Mouse (Mus musculus) intestine, embryonic 15.5 days (tissue): ENCODE measurements around the gene Ddx10. TPM values are rescaled to one million over a fixed set of nuclear protein-coding genes. Genes with fewer than 3 reads are reported as not detected.
"Not testable (repeated sequence)": the region's sequence is repeated elsewhere in the genome, so short reads cannot be mapped to it uniquely, and the experiment has no call there.

Experiments
- ATAC-seq: fragments of 200-750 bp; cut with Nextera tagmentation; 2 replicates; pipeline ENCODE4 v1.8.0; 2017; ENCODE audit warnings: moderate TSS enrichment, moderate library complexity
- H3K27ac ChIP-seq: fragments of 300-500 bp; sonication (generic); 2 replicates; pipeline ENCODE4 v1.5.1; 2015; ENCODE audit warnings: mild to moderate bottlenecking, inconsistent platforms
- H3K27me3 ChIP-seq: fragments of 300-500 bp; sonication (generic); replicated peaks from 2 replicates; pipeline ENCODE4 v1.6.1; 2015; ENCODE audit warnings: inconsistent platforms
- H3K36me3 ChIP-seq: fragments of 300-500 bp; sonication (generic); 2 replicates; pipeline ENCODE4 v1.6.1; 2015; ENCODE audit warnings: inconsistent platforms
- H3K4me1 ChIP-seq: fragments of 300-500 bp; sonication (generic); replicated peaks from 2 replicates; pipeline ENCODE4 v1.6.1; 2015; ENCODE audit warnings: inconsistent platforms
- H3K4me2 ChIP-seq: fragments of 300-500 bp; sonication (generic); replicated peaks from 2 replicates; pipeline ENCODE4 v1.6.1; 2015; ENCODE audit warnings: mild to moderate bottlenecking, inconsistent platforms
- H3K4me3 ChIP-seq: fragments of 300-500 bp; sonication (generic); replicated peaks from 2 replicates; pipeline ENCODE4 v1.5.1; 2015; ENCODE audit warnings: inconsistent platforms
- H3K9ac ChIP-seq: fragments of 300-500 bp; sonication (generic); 2 replicates; pipeline ENCODE4 v1.6.1; 2015; ENCODE audit warnings: inconsistent platforms
- H3K9me3 ChIP-seq: fragments of 300-500 bp; sonication (generic); 2 replicates; pipeline ENCODE4 v1.6.1; 2016; ENCODE audit warnings: inconsistent platforms
- WGBS: fragments of 180-500 bp; shearing (Covaris S2); methylation state at CpG from one replicate; pipeline ENCODE4 v1.1.7; 2015; 5-methylcytosine and 5-hydroxymethylcytosine counted together
- polyA plus RNA-seq: library from polyadenylated mRNA; unstranded; fragments of >200 nt; fragmentation: Nextera tagmentation; extraction: Ambion mirVana; gene quantifications from 2 replicates; pipeline ENCODE4 v1.2.1, GENCODE M21; 2015

Gene Ddx10
- polyA plus RNA-seq, 1 experiment from 2014 or later: 29.7 TPM

DNA sequence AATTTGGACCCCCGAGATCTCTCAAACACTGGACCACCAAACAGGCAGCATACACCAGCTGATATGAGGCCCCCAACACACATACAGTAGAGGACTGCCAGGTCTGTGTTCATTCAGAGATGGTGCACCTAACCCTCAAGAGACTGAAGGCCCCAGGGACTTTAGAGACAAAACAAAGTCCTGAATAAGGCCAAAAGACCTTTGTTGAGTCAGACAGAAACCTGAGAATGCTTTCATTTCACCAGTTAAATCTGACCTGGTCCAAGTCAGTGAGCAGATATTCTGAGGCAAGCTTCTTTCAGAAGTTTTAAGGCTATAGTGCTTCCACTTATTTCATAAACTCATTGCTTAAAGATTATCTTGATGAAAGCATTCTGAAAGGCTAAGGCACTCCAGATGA, 105.4 kb downstream of the Ddx10 start:
- H3K27me3 ChIP-seq, H3K9me3 ChIP-seq, H3K4me3 ChIP-seq, H3K27ac ChIP-seq, H3K4me2 ChIP-seq, H3K9ac ChIP-seq, ATAC-seq, H3K36me3 ChIP-seq, H3K4me1 ChIP-seq: not testable (repeated sequence)
- 84% methylated on average over 1 of the region's 1 CpGs for WGBS

GRCm38 (mm10) chr9:53140610-53141165, 107.2 kb downstream of the Ddx10 start:
- Histone ChIP-seq H3K9me3 (no peaks in the 10 kb centered on the region), H3K4me3 (no peak overlapping the region), H3K36me3 (no peaks in the 10 kb centered on the region), H3K4me1 (no peaks in the 10 kb centered on the region), H3K27me3 (no peaks in the 10 kb centered on the region), H3K4me2 (no peak overlapping the region), H3K27ac (no peak overlapping the region), H3K9ac (no peak overlapping the region)
- 81% methylated on average over 8 of the region's 8 CpGs for WGBS
- no peak for ATAC-seq

DNA sequence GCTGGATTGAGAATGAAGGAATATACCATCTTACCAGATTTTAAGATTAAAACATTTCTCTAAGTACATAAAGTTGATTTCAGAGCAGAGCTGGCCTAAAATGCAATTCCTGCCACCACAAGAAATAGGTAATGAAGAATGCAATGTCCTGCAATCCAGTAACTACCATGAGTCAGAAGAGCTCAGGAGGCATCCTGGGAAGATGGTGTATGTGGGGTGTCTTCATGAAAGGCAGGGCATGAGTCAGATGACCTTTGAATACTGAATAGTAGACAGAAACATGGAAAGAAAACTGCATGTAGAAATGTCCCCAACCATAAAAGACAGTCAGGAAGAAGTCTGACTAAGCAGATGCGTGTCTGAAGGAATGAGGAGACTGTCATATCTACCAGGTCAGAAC, 115.0 kb downstream of the Ddx10 start:
- H3K4me1 ChIP-seq: no peaks in the 10 kb centered on the region
- H3K9ac ChIP-seq: no peak overlapping the region
- H3K4me2 ChIP-seq: no peak overlapping the region
- H3K27ac ChIP-seq: no peak overlapping the region
- no peaks in the 10 kb centered on the region for H3K27me3 ChIP-seq
- no peak overlapping the region for H3K4me3 ChIP-seq
- ATAC-seq: no peak
- H3K9me3 ChIP-seq: no peaks in the 10 kb centered on the region
- H3K36me3 ChIP-seq: no peaks in the 10 kb centered on the region
- 96% methylated on average over 1 of the region's 1 CpGs for WGBS

DNA sequence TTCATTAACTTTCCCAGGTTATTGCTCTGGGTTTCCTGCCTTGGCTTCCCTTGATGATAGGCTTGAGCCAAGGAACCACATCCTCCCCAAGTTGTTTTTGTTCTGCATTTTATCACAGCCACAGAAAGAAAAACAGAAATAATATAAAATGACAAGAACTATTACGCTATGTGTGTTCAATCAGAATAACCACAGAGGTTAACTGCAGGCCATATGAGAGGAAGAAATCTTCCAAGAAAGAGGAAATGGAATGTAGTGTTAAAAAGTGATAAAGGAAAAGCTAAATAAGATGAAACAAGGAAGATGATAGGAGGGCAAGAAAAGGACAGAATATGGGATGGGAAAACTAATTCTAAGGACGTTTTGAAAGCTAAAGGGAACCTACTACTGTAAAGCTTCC, 117.4 kb downstream of the Ddx10 start:
- no peak overlapping the region for H3K9ac ChIP-seq
- H3K27me3 ChIP-seq: no peaks in the 10 kb centered on the region
- 80% methylated on average over 2 of the region's 2 CpGs for WGBS

GRCm38 (mm10) chr9:53101103-53101502, 146.8 kb downstream of the Ddx10 start:
- Histone ChIP-seq H3K4me1 (no peaks in the 10 kb centered on the region), H3K9ac (no peak overlapping the region), H3K4me2 (no peak overlapping the region), H3K27me3 (no peaks in the 10 kb centered on the region), H3K36me3 (no peaks in the 10 kb centered on the region), H3K4me3 (no peak overlapping the region), H3K27ac (no peak overlapping the region), H3K9me3 (no peaks in the 10 kb centered on the region)
- ATAC-seq: no peak
- WGBS: 92% methylated on average over 1 of the region's 1 CpGs

More for the DNA sequence above, 117.4 kb downstream of the Ddx10 start:
- Histone ChIP-seq H3K27ac (no peak overlapping the region), H3K4me1 (no peaks in the 10 kb centered on the region), H3K36me3 (0 out of 2 replicates have a peak, but pooled peaks cover under 1% of the 10 kb centered on the region), H3K4me2 (no peak overlapping the region), H3K4me3 (no peak overlapping the region), H3K9me3 (no peaks in the 10 kb centered on the region)
- ATAC-seq: no peak

GRCm38 (mm10) chr9:53095319-53096165, 152.3 kb downstream of the Ddx10 start:
- WGBS: 53% methylated on average over 5 of the region's 5 CpGs
- no peaks in the 10 kb centered on the region for H3K4me1 ChIP-seq
- ATAC-seq: peak; percentile 68; the same call in 1 of the 2 replicates
- no peaks in the 10 kb centered on the region for H3K9me3 ChIP-seq
- H3K27ac ChIP-seq: no peak overlapping the region
- H3K4me2 ChIP-seq: no peak overlapping the region
- H3K27me3 ChIP-seq: no peaks in the 10 kb centered on the region
- H3K4me3 ChIP-seq: no peak overlapping the region
- no peaks in the 10 kb centered on the region for H3K36me3 ChIP-seq
- no peak overlapping the region for H3K9ac ChIP-seq

DNA sequence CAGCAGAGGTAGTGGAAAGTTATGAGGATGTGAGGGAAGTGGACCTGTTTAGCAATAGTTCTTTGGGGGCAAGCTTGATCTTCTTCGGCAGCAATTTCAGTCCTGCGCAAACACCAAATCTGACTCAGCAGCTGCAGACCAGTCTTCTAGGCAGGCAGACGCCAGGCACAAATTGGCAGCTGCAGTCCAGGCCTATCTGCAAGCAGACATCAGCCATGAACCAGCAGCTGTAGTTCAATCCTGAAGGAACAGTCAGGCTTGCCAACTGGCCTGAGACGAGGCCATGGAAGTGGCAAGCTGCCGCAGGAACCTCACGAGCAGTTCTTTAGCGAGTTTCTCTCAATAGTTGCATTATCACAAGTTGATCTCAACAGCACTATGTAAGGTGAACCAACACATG, 153.3 kb downstream of the Ddx10 start:
- Histone ChIP-seq H3K36me3 (no peaks in the 10 kb centered on the region), H3K27ac (no peak overlapping the region), H3K4me1 (no peaks in the 10 kb centered on the region), H3K27me3 (no peaks in the 10 kb centered on the region), H3K4me3 (no peak overlapping the region), H3K4me2 (no peak overlapping the region), H3K9me3 (no peaks in the 10 kb centered on the region), H3K9ac (no peak overlapping the region)
- WGBS: 83% methylated on average over 7 of the region's 7 CpGs
- ATAC-seq: no peak

- no peaks in the 10 kb centered on the region for H3K27me3 ChIP-seq
- no peak overlapping the region for H3K27ac ChIP-seq
- H3K9ac ChIP-seq: no peak overlapping the region
- no peaks in the 10 kb centered on the region for H3K36me3 ChIP-seq
- 75% methylated on average over 3 of the region's 3 CpGs for WGBS
- no peak for ATAC-seq
- no peaks in the 10 kb centered on the region for H3K9me3 ChIP-seq
- no peak overlapping the region for H3K4me3 ChIP-seq
- H3K4me1 ChIP-seq: no peaks in the 10 kb centered on the region
- H3K4me2 ChIP-seq: no peak overlapping the region
Observed at GRCm38 (mm10) chr9:53077626-53078025, 170.2 kb downstream of the Ddx10 start.

GRCm38 (mm10) chr9:53075931-53076330, 171.9 kb downstream of the Ddx10 start:
- no peaks in the 10 kb centered on the region for H3K9me3 ChIP-seq

DNA sequence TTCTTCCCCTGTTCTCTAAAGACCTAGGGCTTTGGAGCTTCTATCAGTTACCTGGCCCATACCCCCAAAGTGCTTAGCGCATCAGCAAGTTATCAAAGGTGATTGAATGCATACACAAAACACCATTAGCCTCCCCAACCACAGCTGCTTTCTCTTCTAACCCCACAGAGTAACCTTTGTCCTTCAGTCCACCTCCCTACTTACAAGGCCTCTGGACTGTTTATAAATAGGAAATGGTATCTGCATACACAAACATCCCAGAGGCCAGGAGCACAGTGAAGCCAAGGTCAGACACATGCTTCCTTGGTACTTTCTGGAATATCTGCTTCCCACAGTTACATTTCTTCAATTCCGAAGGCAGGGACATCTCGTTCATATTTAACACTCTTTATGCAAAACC, 173.4 kb downstream of the Ddx10 start:
- no peak for ATAC-seq
- no peak overlapping the region for H3K4me3 ChIP-seq

More at GRCm38 (mm10) chr9:53075931-53076330, 171.9 kb downstream of the Ddx10 start:
- H3K36me3 ChIP-seq: no peaks in the 10 kb centered on the region
- no peaks in the 10 kb centered on the region for H3K27me3 ChIP-seq
- 79% methylated on average over 3 of the region's 3 CpGs for WGBS
- H3K27ac ChIP-seq: no peak overlapping the region
- H3K4me3 ChIP-seq: no peak overlapping the region
- H3K4me2 ChIP-seq: no peak overlapping the region
- H3K4me1 ChIP-seq: no peaks in the 10 kb centered on the region
- H3K9ac ChIP-seq: no peak overlapping the region
- ATAC-seq: no peak

GRCm38 (mm10) chr9:53073576-53074112, 174.2 kb downstream of the Ddx10 start:
- Histone ChIP-seq H3K36me3 (no peaks in the 10 kb centered on the region), H3K27me3 (no peaks in the 10 kb centered on the region), H3K9ac (no peak overlapping the region), H3K4me3 (no peak overlapping the region), H3K9me3 (no peaks in the 10 kb centered on the region), H3K4me2 (no peak overlapping the region), H3K27ac (no peak overlapping the region), H3K4me1 (no peaks in the 10 kb centered on the region)
- WGBS: 86% methylated on average over 10 of the region's 10 CpGs
- no peak for ATAC-seq

More for the DNA sequence above, 173.4 kb downstream of the Ddx10 start:
- no peaks in the 10 kb centered on the region for H3K9me3 ChIP-seq
- H3K27ac ChIP-seq: no peak overlapping the region
- H3K4me1 ChIP-seq: no peaks in the 10 kb centered on the region
- no peaks in the 10 kb centered on the region for H3K36me3 ChIP-seq
- no peaks in the 10 kb centered on the region for H3K27me3 ChIP-seq
- no peak overlapping the region for H3K4me2 ChIP-seq
- H3K9ac ChIP-seq: no peak overlapping the region
- WGBS: 67% methylated on average over 3 of the region's 3 CpGs

DNA sequence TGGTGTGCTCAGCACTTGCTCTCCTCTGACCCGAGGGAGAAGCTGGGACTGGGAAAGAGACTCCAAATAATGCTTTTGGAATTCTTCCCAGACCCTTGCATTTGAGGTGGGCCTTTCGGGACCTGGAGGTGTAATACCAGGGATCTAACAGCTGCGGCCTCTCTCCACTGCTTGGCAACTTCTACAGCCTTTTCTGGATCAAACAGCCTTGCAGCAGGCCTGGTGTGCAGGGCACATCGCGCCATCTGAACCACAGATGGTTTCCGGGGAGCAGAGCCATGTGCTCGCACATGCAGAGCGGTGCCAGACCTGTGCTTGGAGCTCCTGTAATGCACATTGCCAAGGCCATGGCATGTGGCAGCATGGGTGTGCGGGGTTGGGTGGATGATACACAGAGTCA, 175.8 kb downstream of the Ddx10 start:
- WGBS: 84% methylated on average over 9 of the region's 9 CpGs
- no peaks in the 10 kb centered on the region for H3K9me3 ChIP-seq
- no peak overlapping the region for H3K4me3 ChIP-seq
- no peaks in the 10 kb centered on the region for H3K27me3 ChIP-seq
- H3K9ac ChIP-seq: no peak overlapping the region
- no peak overlapping the region for H3K4me2 ChIP-seq
- ATAC-seq: no peak
- H3K27ac ChIP-seq: no peak overlapping the region
- no peaks in the 10 kb centered on the region for H3K36me3 ChIP-seq
- no peaks in the 10 kb centered on the region for H3K4me1 ChIP-seq
